ENCODE assay signal across 4 mouse cellular contexts in genomic region chr11:29633288-29633687, GRCm38 (mm10). TPM values are rescaled to one million over a fixed set of nuclear protein-coding genes. Genes with fewer than 3 reads are reported as not detected.
DNase-seq lines count a peak whose midpoint lies in the region; ATAC-seq and TF ChIP-seq lines count a peak whose summit lies in the region.
"Not testable (repeated sequence)": the region's sequence is repeated elsewhere in the genome, so short reads cannot be mapped to it uniquely, and the experiment has no call there.

No protein-coding gene starts in this region.

- TF ChIP-seq EP300 in MEL (IDR thresholded peaks at IDR 0.05; ENCODE audit: low read depth in 1 of 2, low read length in 2 of 2) = not testable (repeated sequence)

- not testable (repeated sequence) for H3K27me3 ChIP-seq in MEL (ENCODE audit: control insufficient read depth in 1 of 2, insufficient read depth in 2 of 2, low read length in 2 of 2); heart, embryonic 13.5 days (replicated peaks); myocyte (ENCODE audit: control insufficient read depth, insufficient read depth, insufficient read length)

- not testable (repeated sequence) for TF ChIP-seq POLR2A in MEL (IDR thresholded peaks at IDR 0.05; ENCODE audit: control insufficient read depth in 1 of 2, insufficient read depth in 1 of 2, low read depth in 1 of 2, low read length in 2 of 2, poor library complexity in 1 of 2); myocyte (IDR thresholded peaks at IDR 0.05; ENCODE audit: insufficient read length, low read depth)

- not testable (repeated sequence) for H3K79me2 ChIP-seq in MEL (ENCODE audit: control insufficient read depth, insufficient read depth, low read length, poor library complexity); myocyte (ENCODE audit: control insufficient read depth, insufficient read depth)

- not testable (repeated sequence) for TF ChIP-seq CTCF in MEL (IDR thresholded peaks at IDR 0.05 in 2 of 3, conservative IDR thresholded peaks at IDR 0.05 in 1 of 3; ENCODE audit: control insufficient read depth in 1 of 3, insufficient read depth in 1 of 3, low read depth in 2 of 3, low read length in 3 of 3, poor library complexity in 1 of 3, severe bottlenecking in 1 of 3)

- not testable (repeated sequence) for TF ChIP-seq RAD21 in MEL (IDR thresholded peaks at IDR 0.05; ENCODE audit: low read depth, low read length)

- not testable (repeated sequence) for H3ac ChIP-seq in myocyte (ENCODE audit: control insufficient read depth, insufficient read length)

- H3K4me3 ChIP-seq in MEL (ENCODE audit: control insufficient read depth in 1 of 2, insufficient read depth in 1 of 2, low read depth in 2 of 2, low read length in 2 of 2); heart, embryonic 13.5 days; myocyte: not testable (repeated sequence)

- ATAC-seq in heart, embryonic 13.5 days (ENCODE audit: extremely low read depth, insufficient number of reproducible peaks, low FRiP score, low TSS enrichment) = not testable (repeated sequence)

- peak; percentile 64 for DNase-seq in MEL (ENCODE audit: low read depth, low spot score)
- peak; percentile 7 for DNase-seq in heart, adult 11 months

- H3K27ac ChIP-seq in MEL (ENCODE audit: control insufficient read depth, low read depth, low read length) = not testable (repeated sequence)
- peak overlapping the region; percentile 50; the same call in 1 of the 2 replicates for H3K27ac ChIP-seq in heart, embryonic 13.5 days (replicated peaks)

- H3K9ac ChIP-seq in MEL (ENCODE audit: control insufficient read depth, low read depth, low read length, poor library complexity, severe bottlenecking); heart, embryonic 13.5 days: not testable (repeated sequence)

- H3K36me3 ChIP-seq in MEL (ENCODE audit: control insufficient read depth in 1 of 2, insufficient read depth in 2 of 2, low read length in 2 of 2); heart, embryonic 13.5 days; myocyte (ENCODE audit: control insufficient read depth, insufficient read depth): not testable (repeated sequence)

- 75% methylated on average over 1 of the region's 1 CpGs for WGBS in heart, embryonic 13.5 days

- H3K4me2 ChIP-seq in heart, embryonic 13.5 days = not testable (repeated sequence)
- H3K4me2 ChIP-seq in myocyte (ENCODE audit: low read depth) = peak overlapping the region; percentile 0

- H3K4me1 ChIP-seq in MEL (ENCODE audit: control insufficient read depth in 1 of 2, insufficient read depth in 2 of 2, low read length in 2 of 2) = not testable (repeated sequence)
- peaks cover 44% of the 10 kb centered on the region for H3K4me1 ChIP-seq in heart, embryonic 13.5 days

- not testable (repeated sequence) for H3K9me3 ChIP-seq in MEL (replicated peaks; ENCODE audit: insufficient read depth, low read length); heart, embryonic 13.5 days

TF ChIP-seq in MEL, 35 proteins besides CTCF, POLR2A, EP300 and RAD21:
- TF ChIP-seq TBP (IDR thresholded peaks at IDR 0.05; ENCODE audit: low read depth, low read length) = peak; percentile 96

RNA-seq across cellular contexts. Expression of gene Rtn4, which starts 59.5 kb away (rescaled TPM):
- total RNA-seq in MEL (2012; rRNA removed) = 46.5 and 53.1 TPM in 2 replicates
- polyA plus RNA-seq in MEL (2012; ENCODE audit: insufficient read depth in 1 of 2, insufficient read length in 2 of 2, low read depth in 1 of 2, low replicate concordance in 2 of 2, missing spikeins in 1 of 2) (100 to 1,000 TPM in 1 of 2 experiments, 10 to 100 TPM in 1; 57.8 to 202 TPM), myocyte (2012; fragmentation: generic; extraction: Trizol) (309 TPM)
- polyA plus RNA-seq in heart, embryonic 13.5 days (2015; fragmentation: Nextera tagmentation; extraction: Ambion mirVana) = 56.7 and 60.7 TPM in 2 replicates
